Mouse (Mus musculus): ENCODE data around the gene Magi1. TPM values are rescaled to one million over a fixed set of nuclear protein-coding genes. Genes with fewer than 3 reads are reported as not detected.

Magi1 gene
- polyA plus RNA-seq (2015; fragmentation: Illumina TruSeq; extraction: RNeasy Lipid Tissue Mini Kit (QIAGEN cat#74804); ENCODE audit: insufficient read depth, low read depth, low replicate concordance): 4.2 TPM

DNA sequence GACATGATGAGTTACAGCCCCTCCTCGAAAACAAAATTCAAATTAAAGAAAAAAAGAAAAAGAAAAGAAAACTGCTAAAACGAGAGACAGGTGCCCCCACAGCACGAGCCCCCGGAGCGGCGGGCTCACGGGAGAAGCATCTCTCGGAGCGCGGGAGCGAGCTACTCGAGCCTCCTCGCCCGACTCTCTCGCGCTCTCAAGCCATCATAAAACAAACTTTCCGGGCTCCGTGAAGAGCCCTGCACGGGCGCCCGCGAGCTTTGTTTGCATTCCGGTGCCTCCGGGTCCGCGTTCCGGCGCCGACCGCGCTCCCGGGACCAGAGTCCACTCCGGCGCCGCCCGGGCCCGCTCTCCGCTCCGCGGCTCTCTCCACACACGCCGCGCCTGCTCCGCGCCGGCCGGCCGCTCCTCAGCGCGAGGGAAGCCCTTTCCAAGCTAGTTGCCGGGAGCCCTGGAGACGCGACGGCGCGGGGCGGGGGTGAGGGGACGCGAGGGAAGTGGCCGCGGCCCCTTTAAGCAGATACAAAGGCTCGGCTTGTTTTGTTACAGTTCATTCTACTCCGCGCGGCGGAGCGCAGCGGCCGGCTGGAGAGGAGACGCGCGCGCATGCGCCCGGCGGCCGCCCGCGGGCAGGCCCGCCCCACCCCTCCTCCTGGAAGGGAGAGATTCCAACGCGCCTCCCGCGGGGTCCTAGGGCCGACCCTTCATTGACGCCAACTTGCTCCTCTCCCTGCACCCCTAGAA, at the start of gene Magi1:
TSS of gene Magi1 (minus strand) at position 600 of the 744 bp plus-strand sequence.

Other genes with a start within 250 kb of the Magi1 start
- gene Slc25a26, start 216.4 kb upstream of the Magi1 start, polyA plus RNA-seq (2015; fragmentation: Illumina TruSeq; extraction: RNeasy Lipid Tissue Mini Kit (QIAGEN cat#74804); ENCODE audit: insufficient read depth, low read depth, low replicate concordance): 2.4 TPM